Mouse (Mus musculus) liver, adult 2 months (tissue): ENCODE results near the gene Zfp85. TPM values are rescaled to one million over a fixed set of nuclear protein-coding genes. Genes with fewer than 3 reads are reported as not detected.
"Not testable (repeated sequence)": the region's sequence is repeated elsewhere in the genome, so short reads cannot be mapped to it uniquely, and the experiment has no call there.

Experiments used
- DNase-seq: peaks from one replicate; pipeline ENCODE4 v3.0.0-alpha.2; 2011; ENCODE audit warnings: low read depth, low spot score; ENCODE audit errors: extremely low read depth
- H3K27ac ChIP-seq: fragments of 200-500 bp; replicated peaks from 2 replicates; pipeline ENCODE4 v1.5.1; 2012; ENCODE audit warnings: low read depth, mild to moderate bottlenecking, control low read depth, inconsistent platforms, low read length; ENCODE audit not compliant: insufficient read depth
- H3K27me3 ChIP-seq: fragments of 200-500 bp; 2 replicates; pipeline ENCODE4 v1.6.1; 2012; ENCODE audit warnings: mild to moderate bottlenecking, moderate library complexity, low read length, inconsistent platforms; ENCODE audit not compliant: control insufficient read depth, insufficient read depth
- H3K36me3 ChIP-seq: fragments of 200-500 bp; 2 replicates; pipeline ENCODE4 v1.6.1; 2012; ENCODE audit warnings: low read length, inconsistent platforms; ENCODE audit not compliant: control insufficient read depth, insufficient read depth
- H3K4me1 ChIP-seq: fragments of 200-500 bp; 2 replicates; pipeline ENCODE4 v1.6.1; 2011; ENCODE audit warnings: low read length; ENCODE audit not compliant: control insufficient read depth, insufficient read depth
- H3K4me3 ChIP-seq: fragments of 200-500 bp; 2 replicates; pipeline ENCODE4 v1.5.1; 2011; ENCODE audit warnings: low read depth, mild to moderate bottlenecking, control low read depth, low read length, moderate library complexity; ENCODE audit not compliant: insufficient read depth
- H3K79me2 ChIP-seq: fragments of 200-500 bp; 2 replicates; pipeline ENCODE4 v1.6.1; 2012; ENCODE audit warnings: inconsistent platforms, mild to moderate bottlenecking, low read length, moderate library complexity; ENCODE audit not compliant: control insufficient read depth, insufficient read depth
- H3K9ac ChIP-seq: fragments of 200-500 bp; 2 replicates; pipeline ENCODE4 v1.6.1; 2012; ENCODE audit warnings: low read depth, mild to moderate bottlenecking, control low read depth, inconsistent platforms, low read length
- CTCF ChIP-seq: fragments of 200-500 bp; IDR thresholded peaks from 2 replicates; pipeline ENCODE4 v1.5.1; 2011; ENCODE audit warnings: low read depth, low read length, control low read depth
- POLR2A ChIP-seq: fragments of 200-500 bp; IDR thresholded peaks from 2 replicates; pipeline ENCODE4 v1.6.1; 2011; ENCODE audit warnings: low read length, control low read depth; ENCODE audit not compliant: insufficient read depth; ENCODE audit errors: extremely low read depth
- WGBS: fragments of 180-500 bp; shearing (Covaris S2); methylation state at CpG from one replicate; pipeline ENCODE4 v1.1.7; 2018; 5-methylcytosine and 5-hydroxymethylcytosine counted together
- polyA plus RNA-seq: library from polyadenylated mRNA; depleted of rRNA; stranded (reverse); fragments of >200 nt; gene quantifications from 2 replicates; pipeline ENCODE4 v1.2.3, GENCODE M21; 2012
- total RNA-seq: library from RNA; depleted of rRNA; stranded (reverse); fragments of >200 nt; gene quantifications from 2 replicates; pipeline ENCODE4 v1.2.3, GENCODE M21; 2014

The Zfp85 gene
- total and polyA plus RNA-seq, 2 experiments: 0.64 to 5.4 TPM

DNA sequence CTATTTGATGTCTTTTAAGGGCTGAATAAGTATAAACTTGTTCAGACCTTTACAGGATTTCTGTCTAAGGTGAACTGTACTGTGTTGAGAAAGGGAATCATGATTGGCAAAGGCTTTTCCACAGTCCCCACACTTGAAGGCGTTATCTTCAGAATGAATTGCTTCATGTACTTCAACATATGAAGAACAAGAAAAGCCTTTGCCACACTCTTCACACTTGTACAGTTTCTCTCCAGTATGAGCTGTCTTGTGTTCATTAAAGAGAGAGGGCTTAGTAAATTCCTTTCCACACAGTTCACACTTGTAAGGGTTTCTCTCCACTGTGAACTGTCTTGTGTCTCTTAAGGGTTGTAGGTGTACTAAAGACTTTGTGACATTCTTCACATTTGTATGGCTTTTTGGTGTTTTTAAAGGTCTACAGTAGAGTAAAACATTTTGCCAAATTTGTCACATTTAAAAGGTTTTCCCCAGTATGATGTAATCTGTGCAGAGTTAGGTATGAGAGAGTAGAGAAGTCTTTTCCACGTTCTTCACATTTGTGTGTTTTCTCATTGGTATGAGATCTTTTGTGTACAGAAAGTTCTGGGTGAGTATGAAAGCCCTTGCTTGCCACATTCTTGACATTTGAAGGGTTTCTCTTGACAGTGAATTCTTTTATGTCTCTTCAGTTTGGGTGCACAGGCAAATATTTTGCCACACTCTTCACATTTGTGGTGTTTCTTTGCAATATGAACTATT lies 8.2 kb upstream of the Zfp85 start:
- WGBS: 77% methylated on average over 2 of the region's 2 CpGs
- H3K27ac ChIP-seq: no peak overlapping the region
- no peak for DNase-seq
- no peaks in the 10 kb centered on the region for H3K79me2 ChIP-seq
- no peak overlapping the region for H3K9ac ChIP-seq
- H3K36me3 ChIP-seq: no peaks in the 10 kb centered on the region
- H3K27me3 ChIP-seq: no peaks in the 10 kb centered on the region
- TF ChIP-seq CTCF (no peak), POLR2A (no peak)
- H3K4me3 ChIP-seq: no peak overlapping the region
- H3K4me1 ChIP-seq: no peaks in the 10 kb centered on the region

- no peak overlapping the region for H3K9ac ChIP-seq
- WGBS: 74% methylated on average over 1 of the region's 1 CpGs
- no peak for TF ChIP-seq CTCF
- TF ChIP-seq POLR2A: no peak
- H3K79me2 ChIP-seq: no peaks in the 10 kb centered on the region
- H3K4me1 ChIP-seq: no peaks in the 10 kb centered on the region
- no peak overlapping the region for H3K4me3 ChIP-seq
- DNase-seq: no peak
- H3K27me3 ChIP-seq: no peaks in the 10 kb centered on the region
- H3K27ac ChIP-seq: no peak overlapping the region
- H3K36me3 ChIP-seq: no peaks in the 10 kb centered on the region
Observed at GRCm38 (mm10) chr13:67759966-67760365, 4.9 kb upstream of the Zfp85 start.

- H3K27me3 ChIP-seq: no peaks in the 10 kb centered on the region
- H3K9ac ChIP-seq: no peak overlapping the region
- H3K27ac ChIP-seq: no peak overlapping the region
- H3K4me3 ChIP-seq: no peak overlapping the region
- DNase-seq: no peak
- 71% methylated on average over 6 of the region's 6 CpGs for WGBS
- no peaks in the 10 kb centered on the region for H3K79me2 ChIP-seq
- H3K4me1 ChIP-seq: no peaks in the 10 kb centered on the region; the same call in 1 of the 2 replicates
- no peak for TF ChIP-seq CTCF
- TF ChIP-seq POLR2A: no peak
- H3K36me3 ChIP-seq: peaks cover 6% of the 10 kb centered on the region
Observed at GRCm38 (mm10) chr13:67755761-67756160, 733 bp upstream of the Zfp85 start.

DNA sequence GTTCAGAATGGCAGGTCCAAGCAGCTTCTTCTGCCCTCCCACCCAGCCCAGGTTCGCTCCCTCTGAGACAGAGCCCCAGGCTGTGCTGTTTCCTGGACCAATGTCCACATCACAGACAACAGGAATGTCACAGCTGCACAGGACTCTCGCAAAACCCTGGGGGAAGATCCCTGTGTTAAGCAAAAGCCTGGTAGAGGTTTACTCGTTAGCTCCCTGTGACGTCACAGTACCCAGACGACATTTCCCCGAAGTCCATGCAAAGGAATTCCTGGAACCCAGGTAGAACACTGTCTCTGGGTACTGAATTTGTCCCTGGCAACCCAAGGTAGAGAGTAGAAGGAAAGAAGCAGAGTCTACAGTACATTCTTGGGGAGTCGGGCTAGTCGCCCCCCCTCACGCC lies 11.1 kb downstream of the Zfp85 start:
- no peaks in the 10 kb centered on the region for H3K4me1 ChIP-seq
- 92% methylated on average over 9 of the region's 9 CpGs for WGBS
- no peaks in the 10 kb centered on the region for H3K79me2 ChIP-seq
- no peak for DNase-seq
- H3K27me3 ChIP-seq: no peaks in the 10 kb centered on the region
- H3K4me3 ChIP-seq: no peak overlapping the region
- TF ChIP-seq CTCF: no peak
- no peak for TF ChIP-seq POLR2A
- H3K36me3 ChIP-seq: peaks cover 8% of the 10 kb centered on the region; the same call in 1 of the 2 replicates
- H3K27ac ChIP-seq: no peak overlapping the region
- no peak overlapping the region for H3K9ac ChIP-seq

DNA sequence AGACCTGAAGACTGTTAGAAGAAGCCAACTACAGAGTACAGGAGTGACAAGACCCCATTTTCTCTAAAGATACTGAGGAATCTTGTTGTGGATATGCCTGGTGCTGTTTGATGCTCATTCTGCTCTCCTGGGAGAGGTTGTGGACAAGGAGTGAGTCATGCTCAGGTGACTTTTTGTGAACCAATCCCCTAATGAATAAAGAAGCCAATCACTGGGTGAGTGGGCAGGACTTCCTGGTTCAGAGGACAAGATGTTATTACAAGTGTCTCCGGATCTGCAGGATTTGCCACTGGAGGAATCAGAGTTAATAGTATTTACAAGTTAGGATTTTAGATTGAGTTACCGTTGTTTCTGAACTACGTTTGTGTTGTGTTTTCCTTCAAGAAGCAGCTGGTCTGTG lies 12.1 kb downstream of the Zfp85 start:
- Histone ChIP-seq H3K4me1 (no peaks in the 10 kb centered on the region), H3K9ac (no peak overlapping the region)
- WGBS: 93% methylated on average over 3 of the region's 3 CpGs

DNA sequence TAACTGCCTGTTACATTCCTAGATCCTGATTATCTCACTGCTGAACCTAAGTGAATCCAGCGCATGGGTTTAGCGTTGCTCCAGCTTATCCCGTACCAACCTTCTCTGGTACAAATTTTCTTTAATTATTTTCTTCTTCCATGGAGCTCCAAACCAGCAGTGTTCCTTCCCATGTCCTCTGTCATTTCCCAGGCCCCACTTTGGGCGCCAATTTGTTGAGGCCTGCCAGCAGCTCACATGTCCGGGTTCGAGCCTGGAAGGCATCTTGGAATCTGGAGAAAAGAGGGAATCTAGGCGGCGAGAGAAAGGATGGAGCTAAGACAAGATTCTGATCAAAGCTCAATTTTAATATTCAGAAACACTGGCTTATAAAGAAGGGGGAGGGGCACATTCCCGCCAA lies 20.6 kb downstream of the Zfp85 start:
- DNase-seq, H3K9ac ChIP-seq: not testable (repeated sequence)
- WGBS: 97% methylated on average over 9 of the region's 9 CpGs

More for the DNA sequence above, 12.1 kb downstream of the Zfp85 start:
- Histone ChIP-seq H3K79me2 (no peaks in the 10 kb centered on the region), H3K27ac (no peak overlapping the region), H3K27me3 (no peaks in the 10 kb centered on the region), H3K4me3 (no peak overlapping the region), H3K36me3 (peaks cover under 1% of the 10 kb centered on the region; the same call in 1 of the 2 replicates)
- TF ChIP-seq CTCF: no peak
- DNase-seq: no peak

More for the DNA sequence above, 20.6 kb downstream of the Zfp85 start:
- not testable (repeated sequence) for H3K79me2 ChIP-seq, H3K27ac ChIP-seq, H3K36me3 ChIP-seq, H3K4me3 ChIP-seq, H3K27me3 ChIP-seq, H3K4me1 ChIP-seq
